Mouse (Mus musculus) CH12.LX (cell line): Measurements from ENCODE around the gene Fam20c. TPM values are rescaled to one million over a fixed set of nuclear protein-coding genes. Genes with fewer than 3 reads are reported as not detected.

Experiments
- DNase-seq: peaks from one replicate; pipeline ENCODE4 v3.0.0-alpha.2; 2013; ENCODE audit errors: extremely low read depth
- H3K27ac ChIP-seq: 2 replicates; pipeline ENCODE4 v1.5.1; 2012; ENCODE audit warnings: low read depth, mild to moderate bottlenecking, control low read depth, moderate library complexity; ENCODE audit not compliant: insufficient read depth
- H3K27me3 ChIP-seq: replicated peaks from 2 replicates; pipeline ENCODE3; 2012; ENCODE audit warnings: inconsistent platforms
- H3K36me3 ChIP-seq, 2 experiments: replicated peaks in 1 of 2; 2 replicates each; pipeline versions ENCODE3 to v1.6.1; 2012; ENCODE audit warnings: inconsistent platforms in 1 of 2, low read length in 1 of 2, mild to moderate bottlenecking in 1 of 2, mixed read lengths in 1 of 2, moderate library complexity in 1 of 2; ENCODE audit not compliant: control insufficient read depth in 1 of 2, insufficient read depth in 1 of 2
- H3K4me1 ChIP-seq, 2 experiments: 2 replicates each; pipeline ENCODE4 v1.6.1; 2012; ENCODE audit warnings: inconsistent platforms in 1 of 2, moderate library complexity in 1 of 2; ENCODE audit not compliant: insufficient read depth in 2 of 2, control insufficient read depth in 1 of 2
- H3K4me2 ChIP-seq: 2 replicates; pipeline ENCODE4 v1.6.1; 2012; ENCODE audit warnings: low read depth, mild to moderate bottlenecking, control low read depth; ENCODE audit not compliant: poor library complexity, insufficient read depth, severe bottlenecking
- H3K4me3 ChIP-seq, 3 experiments: fragments of 150-350 bp in 1 of 3; sonication (generic) in 1 of 3; replicated peaks in 1 of 3; 2 replicates each; pipeline versions ENCODE3 to v1.5.1; 2011 to 2012; ENCODE audit warnings: low read depth in 2 of 3, low read length in 2 of 3, mild to moderate bottlenecking in 2 of 3, moderate library complexity in 2 of 3, control low read depth in 1 of 3, improper control_type of control experiment in 1 of 3, inconsistent platforms in 1 of 3, mixed read lengths in 1 of 3; ENCODE audit not compliant: poor library complexity in 1 of 3
- H3K79me2 ChIP-seq: replicated peaks from 2 replicates; pipeline ENCODE4 v1.6.1; 2012; ENCODE audit warnings: mild to moderate bottlenecking, moderate library complexity; ENCODE audit not compliant: control insufficient read depth, poor library complexity, insufficient read depth, severe bottlenecking; ENCODE audit errors: extremely low read depth
- H3K9ac ChIP-seq: 2 replicates; pipeline ENCODE4 v1.6.1; 2012; ENCODE audit warnings: low read depth, mild to moderate bottlenecking, control low read depth, moderate library complexity; ENCODE audit not compliant: insufficient read depth
- H3K9me3 ChIP-seq: replicated peaks from 2 replicates; pipeline ENCODE3; 2012; ENCODE audit warnings: low read length, inconsistent platforms, mixed read lengths
- CHD2 ChIP-seq: IDR thresholded peaks from 2 replicates; pipeline ENCODE4 v1.6.1; 2011; ENCODE audit warnings: low read length, improper control_type of control experiment
- CTCF ChIP-seq, 2 experiments: IDR thresholded peaks in 1 of 2; conservative IDR thresholded peaks in 1 of 2; 2 replicates each; pipeline ENCODE4 v1.5.1; 2011 to 2012; ENCODE audit warnings: low read depth in 2 of 2, low read length in 2 of 2, improper control_type of control experiment in 1 of 2, inconsistent platforms in 1 of 2, mild to moderate bottlenecking in 1 of 2, moderate library complexity in 1 of 2
- E2F4 ChIP-seq: IDR thresholded peaks from 2 replicates; pipeline ENCODE4 v1.6.1; 2011; ENCODE audit warnings: low read depth, low read length, improper control_type of control experiment; ENCODE audit not compliant: insufficient replicate concordance
- ELF1 ChIP-seq: IDR thresholded peaks from 2 replicates; pipeline ENCODE4 v1.6.1; 2014; ENCODE audit warnings: low read depth, mild to moderate bottlenecking, inconsistent platforms, low read length, improper control_type of control experiment
- ETS1 ChIP-seq: conservative IDR thresholded peaks from 2 replicates; pipeline ENCODE4 v1.6.1; 2012; ENCODE audit warnings: low read depth, mild to moderate bottlenecking, inconsistent platforms, low read length, improper control_type of control experiment, moderate library complexity
- HCFC1 ChIP-seq: IDR thresholded peaks from 2 replicates; pipeline ENCODE4 v1.6.1; 2012; ENCODE audit warnings: low read depth, mild to moderate bottlenecking, inconsistent platforms, low read length, improper control_type of control experiment
- IRF4 ChIP-seq: IDR thresholded peaks from 2 replicates; pipeline ENCODE4 v1.6.1; 2014; ENCODE audit warnings: low read depth, mild to moderate bottlenecking, inconsistent platforms, low read length, improper control_type of control experiment
- JUND ChIP-seq: conservative IDR thresholded peaks from 2 replicates; pipeline ENCODE4 v1.6.1; 2011; ENCODE audit warnings: low read depth, low read length, improper control_type of control experiment
- MAZ ChIP-seq: IDR thresholded peaks from 2 replicates; pipeline ENCODE4 v1.6.1; 2012; ENCODE audit warnings: low read depth, mild to moderate bottlenecking, inconsistent platforms, low read length, improper control_type of control experiment, moderate library complexity
- MEF2A ChIP-seq: IDR thresholded peaks from 2 replicates; pipeline ENCODE4 v1.6.1; 2014; ENCODE audit warnings: low read depth, mild to moderate bottlenecking, inconsistent platforms, low read length, improper control_type of control experiment, borderline replicate concordance
- NELFE ChIP-seq: IDR thresholded peaks from 2 replicates; pipeline ENCODE4 v1.6.1; 2011; ENCODE audit warnings: low read depth, low read length, improper control_type of control experiment
- POLR2A ChIP-seq: IDR thresholded peaks from 2 replicates; pipeline ENCODE4 v1.6.1; 2011; ENCODE audit warnings: low read depth, mild to moderate bottlenecking, improper control_type of control experiment, low read length
- POLR2AphosphoS2 ChIP-seq: IDR thresholded peaks from 2 replicates; pipeline ENCODE4 v1.6.1; 2011; ENCODE audit warnings: low read depth, low read length, improper control_type of control experiment
- RAD21 ChIP-seq: IDR thresholded peaks from 2 replicates; pipeline ENCODE4 v1.6.1; 2011; ENCODE audit warnings: low read depth, mild to moderate bottlenecking, low read length, improper control_type of control experiment, moderate library complexity
- RCOR1 ChIP-seq: conservative IDR thresholded peaks from 2 replicates; pipeline ENCODE4 v1.6.1; 2012; ENCODE audit warnings: low read depth, mild to moderate bottlenecking, inconsistent platforms, low read length, improper control_type of control experiment
- SIN3A ChIP-seq: IDR thresholded peaks from 2 replicates; pipeline ENCODE4 v1.6.1; 2012; ENCODE audit warnings: low read length, improper control_type of control experiment, inconsistent platforms
- TBP ChIP-seq: conservative IDR thresholded peaks from 2 replicates; pipeline ENCODE4 v1.6.1; 2011; ENCODE audit warnings: low read depth, low read length, improper control_type of control experiment
- TCF12 ChIP-seq: IDR thresholded peaks from 2 replicates; pipeline ENCODE4 v1.6.1; 2014; ENCODE audit warnings: low read depth, mild to moderate bottlenecking, inconsistent platforms, low read length, improper control_type of control experiment
- ZKSCAN1 ChIP-seq: IDR thresholded peaks from 2 replicates; pipeline ENCODE4 v1.6.1; 2012; ENCODE audit warnings: low read depth, inconsistent platforms, low read length, improper control_type of control experiment, borderline replicate concordance
- ZMIZ1 ChIP-seq: IDR thresholded peaks from 2 replicates; pipeline ENCODE4 v1.6.1; 2012; ENCODE audit warnings: low read depth, mild to moderate bottlenecking, inconsistent platforms, low read length, improper control_type of control experiment
- ZNF384 ChIP-seq: IDR thresholded peaks from 2 replicates; pipeline ENCODE4 v1.6.1; 2012; ENCODE audit warnings: low read depth, low read length, improper control_type of control experiment, inconsistent platforms
- dilution Hi-C: fragments of 300-500 bp; cut with MboI; formaldehyde crosslinking; loops from 2 replicates; pipeline ENCODE4 v1.14.3; 2020; ENCODE audit warnings: low sequenced_read_pairs; ENCODE audit not compliant: extremely low pct_unique_long_range_greater_than_20kb, extremely low pct_ligation_motif_present
- in situ Hi-C: fragments of 300-500 bp; cut with MboI; formaldehyde crosslinking; loops from 3 replicates; pipeline ENCODE4 v1.14.3; 2019; ENCODE audit warnings: low sequenced_read_pairs, low pct_ligation_motif_present, low pct_unique_long_range_greater_than_20kb, mixed read lengths
- polyA plus RNA-seq: library from polyadenylated mRNA; unstranded; fragments of >175 nt; gene quantifications from 2 replicates; pipeline ENCODE4 v1.2.1, GENCODE M21; 2012; ENCODE audit warnings: low read depth; ENCODE audit not compliant: insufficient read length
- total RNA-seq, 2 experiments: library from RNA; depleted of rRNA; stranded (reverse); fragments of 300-350 nt in 1 of 2; fragments of >200 nt in 1 of 2; gene quantifications; 2 replicates each; pipeline ENCODE4 v1.2.3; 2012 to 2014

Gene Fam20c
- total and polyA plus RNA-seq, 3 experiments = 0.13 to 0.84 (median 0.15) TPM

DNA sequence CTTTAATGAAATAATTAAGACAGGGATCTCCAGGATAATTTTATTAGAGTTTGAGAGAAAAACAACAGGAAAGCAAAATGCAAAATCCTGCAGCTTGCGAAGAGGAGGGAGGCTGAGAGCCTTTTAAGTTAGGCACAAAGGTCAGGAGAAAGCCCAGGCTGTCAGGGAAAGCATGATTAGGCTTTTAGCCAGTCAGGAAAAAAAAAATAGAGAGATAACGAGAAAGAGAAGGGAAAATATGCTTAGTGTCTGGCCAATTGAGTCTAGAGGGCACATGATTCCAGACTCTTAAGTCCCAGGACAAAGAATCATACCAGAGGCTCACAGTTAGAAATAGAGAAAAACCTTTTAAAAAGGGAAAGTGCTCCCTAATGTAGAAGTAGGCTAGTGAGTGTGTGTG lies 10.7 kb upstream of the Fam20c start:
- H3K9me3 ChIP-seq = peaks cover 4% of the 10 kb centered on the region
- H3K4me2 ChIP-seq = no peak overlapping the region
- no peak overlapping the region for H3K4me3 ChIP-seq
- H3K27me3 ChIP-seq = peaks cover 5% of the 10 kb centered on the region
- no peaks in the 10 kb centered on the region for H3K36me3 ChIP-seq
- H3K79me2 ChIP-seq = no peaks in the 10 kb centered on the region
- peaks cover 0 to 15% of the 10 kb centered on the region in 2 experiments; a peak in 2 of 4 replicates for H3K4me1 ChIP-seq
- no peak overlapping the region for H3K27ac ChIP-seq
- in situ Hi-C loops = no loop called here
- H3K9ac ChIP-seq = no peak overlapping the region
- TF ChIP-seq ELF1 = no peak
- TF ChIP-seq ZKSCAN1 = no peak
- no peak for TF ChIP-seq E2F4
- TF ChIP-seq ZNF384 = no peak
- TF ChIP-seq HCFC1 = no peak
- TF ChIP-seq MEF2A = no peak
- TF ChIP-seq SIN3A = no peak
- TF ChIP-seq JUND = no peak
- no peak for TF ChIP-seq RCOR1
- no peak for TF ChIP-seq CTCF (conservative IDR thresholded peaks at IDR 0.05 in 1 of 2, IDR thresholded peaks at IDR 0.05 in 1 of 2; ENCODE audit: low read depth in 2 of 2, low read length in 2 of 2)
- TF ChIP-seq MAZ = no peak
- TF ChIP-seq IRF4 = no peak
- DNase-seq = no peak
- dilution Hi-C loops = no loop called here

DNA sequence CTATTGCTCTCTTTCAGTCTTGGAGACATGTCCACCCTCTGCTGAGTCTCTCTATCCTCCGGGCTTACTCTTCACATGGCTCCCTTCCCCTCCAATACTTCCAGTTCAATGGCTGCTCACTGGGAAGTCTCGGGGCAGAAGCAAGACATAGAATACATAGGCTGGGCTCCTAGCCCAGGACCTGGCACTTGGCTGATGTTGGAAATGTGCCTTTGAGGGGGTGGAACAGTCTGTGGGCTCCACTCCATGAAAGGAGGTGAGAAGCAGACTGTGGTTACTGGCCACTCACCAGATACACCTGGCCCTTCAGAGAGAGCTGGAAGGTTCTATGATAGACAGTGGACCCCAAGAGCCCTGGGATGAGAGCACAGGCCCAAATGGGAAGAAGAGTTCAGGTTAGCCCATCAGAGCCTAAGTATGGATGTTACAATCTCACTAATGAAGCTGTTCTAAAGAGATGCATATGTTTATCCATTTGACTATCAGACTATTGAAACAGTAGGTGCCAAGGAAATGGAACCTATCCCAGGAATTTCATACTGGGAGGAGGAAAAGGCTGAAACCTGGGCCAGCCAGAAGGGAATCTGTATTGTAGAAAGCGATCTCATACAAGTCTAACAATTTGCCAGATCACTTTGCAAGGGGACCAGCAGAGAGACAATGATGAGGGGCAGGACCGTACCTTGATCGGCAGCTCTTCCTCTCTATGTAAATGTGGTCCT lies 8.8 kb upstream of the Fam20c start:
- no peak overlapping the region for H3K9ac ChIP-seq
- dilution Hi-C loops (no loop called here), in situ Hi-C loops (no loop called here)

More for the DNA sequence above, 8.8 kb upstream of the Fam20c start:
- H3K27me3 ChIP-seq = peaks cover 7% of the 10 kb centered on the region
- TF ChIP-seq IRF4 (no peak), HCFC1 (no peak), ELF1 (no peak), TCF12 (no peak), ETS1 (no peak), RAD21 (no peak), POLR2AphosphoS2 (no peak), POLR2A (no peak), ZKSCAN1 (no peak), E2F4 (no peak), ZMIZ1 (no peak), TBP (no peak), NELFE (no peak), CHD2 (no peak)
- TF ChIP-seq, all 38 proteins: peak for 0
- Histone ChIP-seq H3K79me2 (no peaks in the 10 kb centered on the region), H3K4me1 (peaks cover 0 to 15% of the 10 kb centered on the region in 2 experiments; a peak in 2 of 4 replicates), H3K4me2 (no peak overlapping the region), H3K4me3 (no peak overlapping the region), H3K9me3 (no peaks in the 10 kb centered on the region), H3K27ac (no peak overlapping the region), H3K36me3 (no peaks in the 10 kb centered on the region)
- DNase-seq = no peak
